Mouse (Mus musculus) left cerebral cortex, adult 9 months (tissue): ENCODE results near the gene C1qtnf2.

Experiments
- DNase-seq, 2 experiments: peaks; one replicate each; pipeline ENCODE4 v3.0.0; 2022; ENCODE audit warnings: low spot score in 2 of 2

C1qtnf2 gene

DNA sequence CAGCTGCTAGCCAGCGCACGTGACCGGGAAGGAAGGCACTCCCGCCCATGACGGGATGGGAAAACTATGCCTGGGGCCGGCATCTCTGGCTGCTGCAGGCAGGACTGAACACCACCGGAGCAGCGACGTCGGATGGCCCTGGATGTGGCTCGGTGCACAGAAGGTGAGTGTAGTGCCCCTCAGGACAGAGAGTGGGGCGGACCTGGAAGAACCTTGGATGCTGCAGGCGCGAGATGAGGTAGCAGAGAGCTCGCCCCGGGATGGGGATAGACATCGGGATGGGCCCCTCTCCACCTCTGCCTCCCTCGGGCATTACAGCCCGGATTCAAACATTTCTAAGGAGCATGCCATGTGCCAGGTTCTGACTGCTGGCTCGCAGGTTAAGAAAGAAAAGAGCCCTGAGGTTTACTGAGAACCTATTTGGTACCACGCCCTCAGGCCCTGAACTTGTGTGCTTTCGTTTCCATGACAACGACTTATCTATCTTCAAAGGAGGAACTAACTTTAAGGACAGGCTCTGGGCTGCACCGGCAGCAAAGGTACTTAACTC, at the start of gene C1qtnf2:
Gene C1qtnf2, plus strand, starts transcription at position 52 of the 550 bp plus-strand sequence.
- no peak for DNase-seq

DNA sequence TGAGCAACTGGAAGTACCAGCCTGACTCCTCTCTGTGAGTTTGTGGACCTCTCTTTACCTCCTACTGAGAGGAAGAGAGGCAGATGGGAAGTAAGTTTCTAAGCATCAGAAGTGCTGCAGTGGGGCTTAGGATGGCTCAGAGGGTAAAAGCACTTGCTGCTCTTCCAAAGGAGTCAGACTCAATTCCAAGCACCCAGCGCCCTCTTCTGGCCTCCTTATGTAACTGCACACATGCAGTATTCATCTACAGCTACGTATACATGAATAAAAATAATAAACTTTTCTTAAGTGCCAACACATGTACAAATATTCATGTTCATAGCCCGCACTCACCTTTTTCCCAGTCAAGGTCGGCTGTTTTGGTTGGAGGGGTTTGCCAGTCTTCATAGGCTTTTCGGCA, 49.7 kb upstream of the C1qtnf2 start:
- DNase-seq: no peak

DNA sequence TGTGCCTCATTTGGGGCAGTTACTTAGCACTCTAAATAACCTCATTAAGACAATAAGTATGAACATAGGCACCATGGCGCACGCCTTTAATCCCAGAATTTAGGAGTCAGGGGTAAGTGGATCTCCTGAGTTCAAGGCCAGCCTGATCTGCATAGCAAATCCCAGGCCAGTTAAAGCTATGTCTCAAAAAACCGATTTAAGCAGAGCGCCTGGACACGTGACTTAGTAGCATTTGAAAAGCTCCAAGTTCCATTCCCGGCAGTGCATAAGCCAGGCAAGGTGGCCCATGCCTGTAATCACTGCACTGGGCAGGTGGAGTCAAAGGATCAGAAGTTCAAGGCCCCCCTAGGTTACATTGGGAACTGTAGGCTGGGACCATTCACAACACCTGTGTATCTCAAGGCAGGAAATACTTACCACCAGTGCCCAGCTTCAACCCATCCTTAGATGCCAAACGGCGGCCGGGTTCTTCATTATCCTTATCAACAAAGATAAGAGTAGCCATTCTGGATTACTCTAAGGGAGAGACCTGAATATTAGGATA, 48.8 kb upstream of the C1qtnf2 start:
- DNase-seq: no peak

DNA sequence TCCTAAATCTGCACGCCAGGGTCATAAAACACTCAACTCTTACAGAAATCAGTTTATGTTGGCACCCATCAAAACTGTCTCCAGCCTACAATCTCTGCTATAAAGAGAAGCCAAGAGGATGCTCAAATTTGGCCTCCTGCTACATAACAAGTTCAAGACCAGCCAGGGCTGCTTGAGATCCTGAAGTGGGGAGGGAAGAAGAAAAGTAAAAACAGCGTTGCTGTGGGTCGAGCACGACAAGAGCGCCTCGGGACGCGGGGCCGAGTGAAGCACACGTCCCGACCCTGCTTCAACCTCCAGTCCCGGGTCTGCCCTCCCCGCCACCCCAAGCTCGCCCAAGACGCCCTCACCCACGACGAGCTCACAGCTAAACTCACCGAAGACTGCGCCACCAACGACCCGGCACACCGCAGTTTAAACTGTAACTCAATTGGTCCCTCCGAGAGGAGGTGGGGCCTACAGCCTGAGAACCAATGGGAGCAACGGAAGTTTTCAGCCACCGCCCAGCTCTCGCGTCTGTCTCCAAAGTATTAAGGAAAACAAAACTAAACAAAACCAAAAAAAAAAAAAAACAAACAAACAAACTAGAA, 48.2 kb upstream of the C1qtnf2 start, which contains the start of gene Pttg1:
Gene Pttg1, minus strand, starts transcription at position 428 of the 590 bp plus-strand sequence.
- peak in 1 of 2 experiments; percentile 68 for DNase-seq

DNA sequence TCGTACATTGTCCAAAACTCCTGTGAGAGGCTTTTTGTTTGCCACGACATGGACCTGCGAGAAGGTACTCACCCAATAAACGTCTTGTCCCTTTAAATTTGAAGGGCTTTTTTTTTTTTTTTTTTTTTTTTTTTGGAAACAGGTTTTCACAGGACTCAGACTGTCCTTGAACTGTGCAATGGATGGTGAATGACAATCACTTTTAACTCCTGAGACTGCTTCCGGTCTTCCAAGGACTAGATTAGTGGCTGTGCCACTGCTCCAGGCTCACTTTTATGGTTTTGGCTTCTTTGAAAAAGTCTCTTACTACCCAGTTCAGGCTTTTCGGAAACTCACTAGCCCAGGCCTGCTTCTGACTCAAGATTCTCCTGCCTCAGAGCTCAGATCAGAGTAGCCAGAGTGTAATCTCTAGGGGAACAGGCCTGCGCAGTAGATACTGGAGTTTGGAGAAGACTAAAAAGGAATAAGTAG, 47.6 kb upstream of the C1qtnf2 start:
- DNase-seq: no peak

DNA sequence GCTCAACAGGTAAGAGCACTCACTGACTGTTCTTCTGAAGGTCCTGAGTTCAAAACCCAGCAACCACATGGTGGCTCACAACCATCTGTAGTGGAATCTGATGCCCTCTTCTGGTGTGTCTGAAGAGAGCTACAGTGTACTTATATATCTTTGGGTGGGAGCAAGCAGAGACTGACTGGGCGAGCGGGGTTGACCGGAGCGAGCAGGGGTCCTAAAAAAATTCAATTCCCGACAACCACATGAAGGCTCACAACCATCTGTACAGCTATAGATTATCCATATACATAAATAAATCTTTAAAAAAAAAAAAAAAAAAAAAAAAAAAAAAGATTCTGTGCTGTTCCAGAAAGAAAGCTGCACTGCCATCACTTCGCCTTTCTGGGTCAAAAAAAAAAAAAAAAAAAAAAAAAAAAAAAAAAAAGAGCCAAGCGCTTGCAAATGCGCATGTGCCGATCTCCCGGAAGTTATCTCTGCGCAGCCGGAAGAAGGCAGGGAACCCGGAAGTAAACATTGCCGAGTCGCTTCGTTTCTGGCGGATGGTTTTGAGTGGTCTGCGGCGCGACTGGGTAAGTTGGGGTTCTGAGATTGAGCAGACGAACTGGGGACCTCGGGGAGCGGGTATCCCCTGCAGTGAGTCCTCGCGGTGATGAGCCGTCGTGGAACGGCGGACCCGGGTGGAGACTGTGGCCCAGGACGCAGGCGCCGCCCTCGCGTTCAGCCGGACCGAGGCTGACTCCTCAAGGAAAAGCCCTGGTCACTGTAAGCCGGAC, 40.6 kb upstream of the C1qtnf2 start, which contains the start of gene Slu7:
Gene Slu7, plus strand, starts transcription at position 491 of the 770 bp plus-strand sequence.
- DNase-seq: peak in 1 of 2 experiments; percentile 59

DNA sequence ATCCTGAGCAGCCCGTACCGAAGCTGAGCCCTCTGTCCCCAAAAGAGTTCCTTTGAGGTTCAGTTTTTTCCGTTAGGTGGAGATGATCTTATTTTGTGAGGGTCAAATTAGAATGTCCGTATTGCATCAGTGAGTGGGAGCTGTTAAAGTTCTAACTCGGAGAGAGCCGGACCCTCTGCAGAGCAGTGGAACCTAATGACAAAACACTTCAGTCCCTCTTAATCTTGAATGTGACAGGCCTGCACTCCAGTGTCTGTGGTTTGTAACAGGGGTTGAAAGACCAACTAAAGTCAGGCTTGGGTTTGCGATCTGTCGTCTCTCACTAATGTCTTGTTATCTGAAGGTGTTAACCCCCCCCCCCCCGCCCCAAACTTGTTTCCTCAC, 40.1 kb upstream of the C1qtnf2 start:
- DNase-seq: no peak

DNA sequence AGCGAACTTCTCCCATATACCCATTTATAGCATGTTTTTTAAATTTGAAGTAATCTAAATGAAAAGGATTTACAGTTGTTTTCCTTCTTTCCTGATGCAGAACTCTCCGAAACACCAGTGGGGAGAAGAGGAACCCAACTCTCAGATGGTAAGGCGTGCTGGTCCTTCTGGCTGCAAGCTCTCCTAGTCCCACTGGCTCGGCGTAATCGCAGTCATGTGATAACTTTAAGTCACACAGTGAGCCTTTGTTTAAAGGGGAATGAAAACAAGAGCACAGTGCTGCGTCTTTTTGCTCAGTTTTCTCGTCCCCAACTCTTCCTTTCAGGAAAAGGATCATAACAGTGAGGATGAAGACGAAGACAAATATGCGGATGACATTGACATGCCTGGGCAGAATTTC, 33.0 kb upstream of the C1qtnf2 start:
- no peak for DNase-seq

DNA sequence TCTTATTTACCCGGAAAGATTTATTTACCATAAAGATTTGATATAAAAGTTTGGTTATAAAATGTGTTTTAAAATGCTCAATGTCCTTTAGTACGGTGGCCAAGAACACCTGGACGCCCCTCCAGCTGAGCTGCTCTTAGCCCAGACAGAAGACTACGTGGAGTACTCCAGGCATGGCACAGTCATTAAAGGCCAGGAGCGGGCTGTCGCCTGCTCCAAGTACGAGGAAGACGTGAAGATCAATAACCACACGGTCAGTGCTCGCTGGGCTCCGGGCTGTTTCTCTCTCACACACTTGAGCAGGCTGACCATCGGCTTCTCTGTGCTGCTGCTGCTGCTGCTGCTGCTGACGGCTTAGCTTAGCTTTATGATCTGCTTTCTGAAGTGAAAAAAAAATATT, 30.9 kb upstream of the C1qtnf2 start:
- no peak for DNase-seq

DNA sequence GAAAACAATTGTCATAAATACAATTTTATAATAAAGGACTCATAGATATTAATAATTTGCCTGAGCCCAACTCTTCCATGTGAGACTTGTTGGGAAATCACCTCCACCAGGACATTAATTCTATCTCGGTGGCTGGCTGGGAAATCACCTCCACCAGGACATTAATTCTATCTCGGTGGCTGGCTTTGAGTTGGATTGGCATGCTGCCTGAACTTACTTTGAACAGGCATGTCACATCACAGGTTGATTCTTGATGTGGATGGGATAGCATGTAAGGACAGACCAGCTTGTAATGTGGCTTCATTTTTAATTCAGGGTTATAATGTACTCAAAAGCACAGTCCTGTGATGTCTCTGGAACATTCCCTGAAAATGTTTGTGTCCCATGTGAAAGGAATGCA, 24.2 kb upstream of the C1qtnf2 start:
- no peak for DNase-seq

DNA sequence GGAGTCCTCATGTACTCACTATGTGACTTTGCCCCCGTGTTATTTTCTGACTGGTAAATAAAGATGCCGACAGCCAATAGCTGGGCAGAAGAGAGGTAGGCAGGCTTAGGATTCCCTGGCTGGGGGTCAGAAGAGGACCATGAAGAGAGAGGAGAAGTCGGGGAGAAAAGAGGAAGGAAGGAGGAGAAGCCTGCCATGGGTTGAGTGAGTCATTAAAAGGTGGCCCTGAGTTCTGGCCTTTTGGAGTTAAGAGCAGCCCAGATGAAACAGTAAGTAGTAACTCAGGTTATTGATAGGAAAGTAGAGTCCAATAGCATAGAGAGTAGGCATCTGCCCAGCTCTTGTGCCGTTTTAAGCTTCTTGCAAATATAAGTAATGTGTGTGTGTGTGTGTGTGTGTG, 22.8 kb upstream of the C1qtnf2 start:
- DNase-seq: no peak

DNA sequence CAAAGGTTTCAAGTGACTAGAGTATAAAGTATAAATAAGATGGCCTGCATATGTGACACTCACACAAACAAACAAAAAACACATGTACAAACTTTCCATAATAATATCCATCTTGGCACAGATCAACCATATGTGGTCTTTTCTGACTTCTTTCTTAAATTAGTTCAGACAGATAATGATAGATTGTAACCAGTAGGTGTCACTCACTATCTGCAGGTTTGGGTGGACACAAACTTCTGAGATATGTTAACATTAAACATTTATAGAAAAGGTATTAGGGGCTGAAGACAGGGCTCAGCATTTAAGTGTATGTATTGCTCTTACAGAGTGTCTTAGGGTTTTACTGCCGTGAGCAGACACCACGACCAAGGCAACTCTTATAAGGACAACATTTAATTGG, 21.8 kb upstream of the C1qtnf2 start:
- DNase-seq: no peak

DNA sequence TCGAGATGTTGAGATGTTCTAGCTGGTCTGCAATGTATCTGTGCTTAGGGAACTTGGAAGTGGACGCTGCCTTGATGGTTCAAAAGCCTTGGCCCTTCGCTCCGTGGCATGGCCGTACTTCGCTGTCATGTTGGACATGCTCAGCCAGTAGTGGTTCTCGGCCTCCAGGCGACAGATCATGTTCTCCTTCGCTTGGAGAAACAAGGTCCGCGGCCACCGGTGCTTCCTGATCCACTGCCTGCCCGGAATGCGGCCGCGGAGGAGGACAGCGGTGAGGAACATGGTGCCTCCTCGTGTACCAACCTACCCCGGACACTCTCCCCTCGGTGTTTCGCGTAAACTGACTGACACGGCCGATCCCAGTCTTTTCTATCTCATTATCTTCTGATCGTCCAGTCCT, 10.9 kb upstream of the C1qtnf2 start:
- DNase-seq: no peak

DNA sequence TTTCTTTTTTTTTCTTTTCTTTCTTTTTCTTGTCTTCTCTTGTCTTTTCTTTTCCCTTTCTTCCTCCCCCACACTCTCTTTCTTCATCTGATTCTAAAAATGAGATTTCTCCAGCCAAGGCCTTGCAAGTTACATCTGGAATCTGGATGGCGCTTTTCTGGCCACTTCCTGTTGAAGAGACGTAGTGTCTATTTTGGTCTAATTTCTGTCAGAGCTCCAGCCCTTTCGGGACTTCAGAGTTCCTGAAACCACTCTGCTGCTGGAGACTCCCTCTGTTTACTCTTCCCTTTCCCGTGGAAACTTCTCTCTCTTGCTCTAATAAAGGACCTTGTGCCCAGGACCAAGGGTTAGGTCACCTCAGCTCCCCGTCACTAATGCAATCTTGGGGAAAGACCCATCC, 4.0 kb upstream of the C1qtnf2 start:
- no peak for DNase-seq

DNA sequence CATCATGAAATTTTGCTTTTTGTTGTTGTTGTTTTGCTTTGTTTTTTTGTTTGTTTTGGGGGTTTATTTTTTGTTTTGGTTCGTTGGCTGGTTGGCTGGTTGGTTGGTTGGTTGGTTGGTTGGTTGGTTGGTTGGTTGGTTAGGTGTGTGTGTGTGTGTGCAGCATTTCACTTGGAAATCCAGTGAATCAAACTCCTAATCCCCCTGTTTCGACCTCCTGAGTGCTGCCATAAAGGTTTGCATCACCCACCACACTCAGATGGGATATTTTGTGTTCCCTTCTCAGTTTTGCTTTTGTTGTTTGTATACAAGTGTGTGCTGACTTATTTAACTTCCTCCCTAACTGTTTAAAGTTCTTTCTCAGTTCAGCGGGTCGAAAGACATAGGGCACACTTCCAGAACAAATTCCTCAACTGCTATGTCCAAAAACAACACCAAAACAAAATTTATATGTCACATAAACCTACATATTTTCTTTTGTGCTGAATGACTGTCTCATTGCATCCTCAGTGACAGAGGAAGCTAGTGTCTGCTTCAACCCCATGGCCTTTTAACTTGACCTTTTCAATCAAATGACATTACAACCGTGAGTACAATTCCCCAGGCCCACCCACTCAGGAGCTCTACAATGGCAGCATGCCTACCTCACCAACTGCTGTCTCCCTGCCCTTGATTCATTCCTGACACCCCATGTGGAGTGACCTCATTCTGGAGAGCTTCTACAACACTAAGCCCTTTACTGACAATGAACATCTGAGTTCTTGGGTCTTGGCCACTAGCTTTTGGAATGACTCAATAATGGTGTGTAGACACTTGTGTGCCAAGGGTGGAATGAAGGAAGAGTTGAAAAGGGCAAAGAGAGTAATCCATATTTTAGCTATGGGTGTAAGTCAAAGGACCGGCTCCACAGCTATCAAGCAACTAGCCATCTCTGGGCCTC, 2.9 kb upstream of the C1qtnf2 start:
- DNase-seq: no peak

DNA sequence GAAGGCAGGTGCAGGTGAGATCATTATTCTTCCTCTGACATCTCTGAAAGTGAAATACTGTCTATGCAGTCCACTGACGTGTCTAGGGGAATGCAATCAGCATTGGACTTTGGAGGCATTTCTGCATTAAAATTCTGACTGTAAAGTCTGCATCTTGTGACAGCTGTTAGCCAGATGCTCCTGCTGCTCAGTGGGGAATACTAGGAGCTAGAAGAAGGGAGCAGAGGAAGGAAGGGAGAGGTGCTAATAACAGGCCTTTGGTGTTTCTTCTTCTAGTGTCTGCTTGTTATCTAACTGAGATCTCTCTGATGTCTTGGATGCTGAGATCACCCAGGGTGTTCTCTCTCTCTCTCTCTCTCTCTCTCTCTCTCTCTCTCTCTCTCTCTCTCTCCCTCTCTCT, 961 bp upstream of the C1qtnf2 start:
- DNase-seq: no peak

DNA sequence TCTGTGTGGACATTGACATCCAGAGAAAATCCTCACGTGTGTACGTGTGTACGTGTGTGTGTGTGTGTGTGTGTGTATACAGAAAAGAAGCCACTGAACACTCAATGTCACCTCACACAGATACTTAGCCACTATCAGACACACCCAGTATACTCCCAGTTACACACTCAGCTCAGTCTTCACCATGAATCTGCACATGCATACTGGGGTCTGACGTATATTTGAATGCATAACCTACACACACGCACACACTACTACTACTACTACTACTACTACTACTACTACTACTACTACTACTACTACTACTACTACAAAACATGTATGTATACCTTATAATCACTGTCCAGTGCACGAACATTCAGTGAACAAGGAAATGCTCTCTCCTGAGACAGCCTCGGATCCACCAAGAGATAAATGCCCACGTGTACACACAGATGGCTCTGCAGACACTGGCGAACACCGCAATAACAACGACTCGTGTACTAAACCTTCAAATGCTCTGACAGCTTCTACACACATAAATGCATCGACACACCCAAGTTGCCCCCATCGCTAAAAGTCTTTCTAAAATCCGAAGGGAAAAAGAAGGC, 346 bp upstream of the C1qtnf2 start:
- no peak for DNase-seq

DNA sequence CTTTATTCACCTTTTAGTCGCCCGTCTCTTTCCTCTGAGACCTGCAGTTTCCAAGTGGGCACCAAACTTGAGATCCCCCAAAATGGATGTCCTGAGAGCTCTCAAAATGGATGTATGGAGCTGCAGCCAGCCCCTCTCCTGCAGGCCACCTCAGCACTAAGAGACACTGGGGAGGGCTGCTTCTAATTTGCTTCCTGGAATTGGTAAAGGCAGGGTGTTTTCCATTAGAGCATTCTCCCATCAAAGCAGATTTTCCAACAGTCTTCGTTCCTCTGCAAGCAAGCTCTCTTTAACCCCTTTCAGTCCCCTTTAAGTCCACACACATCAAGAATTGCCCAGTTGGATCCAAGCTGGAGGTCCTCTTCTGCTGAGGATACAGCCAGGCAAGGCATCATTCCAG, 5.3 kb downstream of the C1qtnf2 start:
- no peak for DNase-seq

DNA sequence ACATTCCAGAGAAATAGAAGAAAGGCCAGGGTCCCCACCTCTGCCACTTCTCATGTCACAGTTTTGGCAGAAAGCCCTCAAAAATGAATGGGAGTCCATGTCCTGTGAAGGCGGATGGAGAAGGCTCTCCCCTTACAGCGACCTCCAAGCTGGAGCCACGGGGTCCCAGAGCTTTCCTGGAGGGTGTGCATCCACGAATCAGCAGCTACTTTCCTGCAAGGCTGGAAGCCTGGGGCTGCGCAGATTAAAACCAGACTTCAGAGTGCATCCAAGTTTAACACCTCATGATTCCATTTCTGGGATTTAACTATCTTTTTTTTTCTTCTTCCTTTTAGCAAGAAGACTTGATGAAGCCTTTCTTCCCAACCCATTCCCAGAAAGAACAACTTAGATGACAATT, 6.5 kb downstream of the C1qtnf2 start:
- DNase-seq: no peak

DNA sequence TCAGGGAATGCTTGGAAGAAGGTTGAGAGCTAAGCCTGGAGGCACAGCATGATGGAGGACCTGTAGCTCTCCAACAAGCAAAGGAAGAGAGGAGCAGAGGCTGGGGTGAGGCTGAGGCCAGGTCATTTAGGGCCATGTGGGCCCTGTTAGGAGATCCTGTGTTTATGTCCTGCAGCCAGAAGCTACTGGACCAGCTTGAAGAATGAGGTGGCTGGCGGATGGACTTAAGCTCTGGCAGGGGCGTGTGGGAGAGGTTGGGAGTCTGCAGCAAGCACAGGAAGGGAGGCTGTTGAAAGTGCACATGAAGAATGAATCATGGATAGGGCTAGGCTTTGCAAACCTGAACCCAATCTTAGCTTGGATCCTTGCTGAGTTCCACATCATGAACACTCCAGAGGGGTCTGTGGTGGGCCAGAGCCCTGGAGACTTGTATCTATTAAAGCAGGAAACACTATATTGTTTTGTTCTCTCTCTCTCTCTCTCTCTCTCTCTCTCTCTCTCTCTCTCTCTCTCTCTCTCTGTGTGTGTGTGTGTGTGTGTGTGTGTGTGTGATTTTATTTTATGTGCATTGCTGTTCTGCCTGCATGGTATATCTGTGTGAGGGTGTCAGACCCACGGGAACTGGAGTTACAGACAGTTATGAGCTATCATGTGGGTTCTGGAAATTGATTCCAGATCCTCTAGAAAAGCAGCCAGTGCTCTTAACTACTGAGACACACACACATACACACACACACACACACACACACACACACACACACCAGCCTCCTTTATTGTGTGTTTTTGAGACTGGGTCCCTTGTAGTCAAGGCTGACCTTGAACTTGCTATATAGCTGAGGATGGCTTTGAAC, 7.8 kb downstream of the C1qtnf2 start:
- DNase-seq: no peak
